Mouse (Mus musculus) MEL (cell line): ENCODE measurements around the gene Morn1. TPM values are rescaled to one million over a fixed set of nuclear protein-coding genes. Genes with fewer than 3 reads are reported as not detected.

Source experiments
- DNase-seq: peaks from one replicate; pipeline ENCODE4 v3.0.0; 2011; ENCODE audit warnings: low read depth, low spot score
- H3K27ac ChIP-seq: 2 replicates; pipeline ENCODE4 v1.5.1; 2012; ENCODE audit warnings: low read depth, mild to moderate bottlenecking, control low read depth, low read length, moderate library complexity; ENCODE audit not compliant: control insufficient read depth
- H3K27me3 ChIP-seq, 2 experiments: fragments of 150-350 bp in 1 of 2; sonication (generic) in 1 of 2; 2 replicates each; pipeline ENCODE4 v1.6.1; 2012; ENCODE audit warnings: low read length in 2 of 2, mild to moderate bottlenecking in 2 of 2, improper control_type of control experiment in 1 of 2, moderate library complexity in 1 of 2; ENCODE audit not compliant: insufficient read depth in 2 of 2, control insufficient read depth in 1 of 2
- H3K36me3 ChIP-seq, 2 experiments: 2 replicates each; pipeline ENCODE4 v1.6.1; 2012 to 2014; ENCODE audit warnings: low read length in 2 of 2, improper control_type of control experiment in 1 of 2, inconsistent platforms in 1 of 2, mild to moderate bottlenecking in 1 of 2; ENCODE audit not compliant: insufficient read depth in 2 of 2, control insufficient read depth in 1 of 2
- H3K4me1 ChIP-seq, 2 experiments: fragments of 150-350 bp in 1 of 2; sonication (generic) in 1 of 2; 2 replicates each; pipeline ENCODE4 v1.6.1; 2012; ENCODE audit warnings: low read length in 2 of 2, improper control_type of control experiment in 1 of 2, mild to moderate bottlenecking in 1 of 2; ENCODE audit not compliant: insufficient read depth in 2 of 2, control insufficient read depth in 1 of 2
- H3K4me3 ChIP-seq, 2 experiments: fragments of 150-350 bp in 1 of 2; sonication (generic) in 1 of 2; 2 replicates each; pipeline ENCODE4 v1.5.1; 2012; ENCODE audit warnings: low read depth in 2 of 2, low read length in 2 of 2, mild to moderate bottlenecking in 2 of 2, moderate library complexity in 2 of 2, control low read depth in 1 of 2, improper control_type of control experiment in 1 of 2; ENCODE audit not compliant: control insufficient read depth in 1 of 2, insufficient read depth in 1 of 2
- H3K79me2 ChIP-seq: 2 replicates; pipeline ENCODE4 v1.6.1; 2012; ENCODE audit warnings: mild to moderate bottlenecking, low read length, moderate library complexity; ENCODE audit not compliant: control insufficient read depth, poor library complexity, insufficient read depth
- H3K9ac ChIP-seq: 2 replicates; pipeline ENCODE4 v1.6.1; 2012; ENCODE audit warnings: low read depth, mild to moderate bottlenecking, control low read depth, low read length, moderate library complexity; ENCODE audit not compliant: control insufficient read depth, poor library complexity, severe bottlenecking
- H3K9me3 ChIP-seq: fragments of 150-350 bp; sonication (generic); replicated peaks from 2 replicates; pipeline ENCODE4 v1.6.1; 2012; ENCODE audit warnings: mild to moderate bottlenecking, low read length, improper control_type of control experiment, moderate library complexity; ENCODE audit not compliant: insufficient read depth
- BHLHE40 ChIP-seq: IDR thresholded peaks from 2 replicates; pipeline ENCODE4 v1.6.1; 2012; ENCODE audit warnings: low read depth, mild to moderate bottlenecking, inconsistent platforms, low read length, improper control_type of control experiment, borderline replicate concordance
- CHD1 ChIP-seq: IDR thresholded peaks from 2 replicates; pipeline ENCODE4 v1.6.1; 2012; ENCODE audit warnings: low read depth, mild to moderate bottlenecking, inconsistent platforms, low read length, improper control_type of control experiment
- E2F4 ChIP-seq: IDR thresholded peaks from 2 replicates; pipeline ENCODE4 v1.6.1; 2011; ENCODE audit warnings: low read depth, low read length, improper control_type of control experiment, borderline replicate concordance
- GABPA ChIP-seq: IDR thresholded peaks from 2 replicates; pipeline ENCODE4 v1.6.1; 2012; ENCODE audit warnings: low read depth, mild to moderate bottlenecking, inconsistent platforms, low read length, improper control_type of control experiment, moderate library complexity
- JUND ChIP-seq: IDR thresholded peaks from 2 replicates; pipeline ENCODE4 v1.6.1; 2011; ENCODE audit warnings: low read depth, mild to moderate bottlenecking, improper control_type of control experiment, low read length
- MAX ChIP-seq: IDR thresholded peaks from 2 replicates; pipeline ENCODE4 v1.6.1; 2011; ENCODE audit warnings: low read length, improper control_type of control experiment
- MAZ ChIP-seq: IDR thresholded peaks from 2 replicates; pipeline ENCODE4 v1.6.1; 2012; ENCODE audit warnings: low read depth, mild to moderate bottlenecking, inconsistent platforms, low read length, improper control_type of control experiment
- MEF2A ChIP-seq: IDR thresholded peaks from 2 replicates; pipeline ENCODE4 v1.6.1; 2014; ENCODE audit warnings: low read depth, mild to moderate bottlenecking, inconsistent platforms, low read length, improper control_type of control experiment; ENCODE audit not compliant: poor library complexity, insufficient replicate concordance, severe bottlenecking; ENCODE audit errors: extremely low read depth
- MXI1 ChIP-seq: IDR thresholded peaks from 2 replicates; pipeline ENCODE4 v1.6.1; 2011; ENCODE audit warnings: mild to moderate bottlenecking, low read depth, low read length, improper control_type of control experiment
- MYC ChIP-seq: IDR thresholded peaks from 2 replicates; pipeline ENCODE4 v1.6.1; 2011; ENCODE audit warnings: low read depth, mild to moderate bottlenecking, low read length, improper control_type of control experiment, moderate library complexity
- NELFE ChIP-seq: IDR thresholded peaks from 2 replicates; pipeline ENCODE4 v1.6.1; 2011; ENCODE audit warnings: low read depth, low read length, improper control_type of control experiment
- NRF1 ChIP-seq: IDR thresholded peaks from 2 replicates; pipeline ENCODE4 v1.6.1; 2014; ENCODE audit warnings: low read depth, mild to moderate bottlenecking, inconsistent platforms, low read length, improper control_type of control experiment, moderate library complexity; ENCODE audit not compliant: poor library complexity, insufficient read depth, severe bottlenecking
- POLR2A ChIP-seq, 2 experiments: IDR thresholded peaks; 2 replicates each; pipeline ENCODE4 v1.6.1; 2011 to 2012; ENCODE audit warnings: low read length in 2 of 2, mild to moderate bottlenecking in 2 of 2, control low read depth in 1 of 2, improper control_type of control experiment in 1 of 2, low read depth in 1 of 2, moderate library complexity in 1 of 2; ENCODE audit not compliant: control insufficient read depth in 1 of 2, insufficient read depth in 1 of 2, poor library complexity in 1 of 2
- POLR2AphosphoS2 ChIP-seq: IDR thresholded peaks from 2 replicates; pipeline ENCODE4 v1.6.1; 2011; ENCODE audit warnings: low read length, improper control_type of control experiment
- SIN3A ChIP-seq: IDR thresholded peaks from 2 replicates; pipeline ENCODE4 v1.6.1; 2012; ENCODE audit warnings: low read length, improper control_type of control experiment, inconsistent platforms
- SMC3 ChIP-seq: IDR thresholded peaks from 2 replicates; pipeline ENCODE4 v1.6.1; 2011; ENCODE audit warnings: low read depth, low read length, improper control_type of control experiment
- TAL1 ChIP-seq: IDR thresholded peaks from 2 replicates; pipeline ENCODE4 v1.6.1; 2012; ENCODE audit warnings: mild to moderate bottlenecking, inconsistent platforms, low read length, moderate library complexity, mixed read lengths
- UBTF ChIP-seq: IDR thresholded peaks from 2 replicates; pipeline ENCODE4 v1.6.1; 2012; ENCODE audit warnings: low read depth, mild to moderate bottlenecking, inconsistent platforms, low read length, improper control_type of control experiment, moderate library complexity, borderline replicate concordance; ENCODE audit not compliant: insufficient read depth
- USF1 ChIP-seq: IDR thresholded peaks from 2 replicates; pipeline ENCODE4 v1.6.1; 2014; ENCODE audit warnings: low read depth, mild to moderate bottlenecking, inconsistent platforms, low read length, improper control_type of control experiment, moderate library complexity
- ZMIZ1 ChIP-seq: IDR thresholded peaks from 2 replicates; pipeline ENCODE4 v1.6.1; 2012; ENCODE audit warnings: low read depth, mild to moderate bottlenecking, inconsistent platforms, low read length, improper control_type of control experiment, moderate library complexity
- polyA plus RNA-seq, 2 experiments: library from polyadenylated mRNA; stranded (reverse) in 1 of 2; unstranded in 1 of 2; fragments of >175 nt in 1 of 2; fragments of >200 nt in 1 of 2; gene quantifications; 2 replicates each; pipeline versions ENCODE4 v1.2.1 to v1.2.4; 2012; ENCODE audit warnings: low replicate concordance in 2 of 2, low read depth in 1 of 2; ENCODE audit not compliant: insufficient read length in 2 of 2, insufficient read depth in 1 of 2, missing spikeins in 1 of 2
- total RNA-seq: library from RNA; depleted of rRNA; stranded (reverse); fragments of 300-350 nt; gene quantifications from 2 replicates; pipeline ENCODE4 v1.2.3, GENCODE M21; 2012

Morn1 gene
- total and polyA plus RNA-seq, 3 experiments, result 4.1 to 4.4 TPM; not detected in 1

GRCm38 (mm10) chr4:155154986-155155385, 68.6 kb downstream of the Morn1 start:
- Histone ChIP-seq H3K9me3 (no peaks in the 10 kb centered on the region), H3K79me2 (peaks cover 5% of the 10 kb centered on the region; the same call in 1 of the 2 replicates), H3K4me1 (peaks cover 5 to 13% of the 10 kb centered on the region in 2 experiments), H3K27ac (no peak overlapping the region), H3K9ac (no peak overlapping the region), H3K27me3 (no peaks in the 10 kb centered on the region), H3K36me3 (peaks cover 0 to 3% of the 10 kb centered on the region in 2 experiments; a peak in 2 of 4 replicates), H3K4me3 (no peak overlapping the region)
- DNase-seq, result no peak
- TF ChIP-seq MAZ, result no peak
- no peak for TF ChIP-seq MEF2A
- no peak for TF ChIP-seq SIN3A
- no peak for TF ChIP-seq MYC
- no peak for TF ChIP-seq CHD1
- TF ChIP-seq TAL1, result no peak
- no peak for TF ChIP-seq BHLHE40
- TF ChIP-seq MXI1, result no peak
- no peak for TF ChIP-seq ZMIZ1
- no peak for TF ChIP-seq JUND
- TF ChIP-seq UBTF, result no peak
- no peak for TF ChIP-seq SMC3
- no peak for TF ChIP-seq NRF1

GRCm38 (mm10) chr4:155156734-155157133, 70.4 kb downstream of the Morn1 start:
- H3K79me2 ChIP-seq, result no peaks in the 10 kb centered on the region
- TF ChIP-seq NELFE (no peak), MAX (no peak), GABPA (no peak), USF1 (no peak), POLR2AphosphoS2 (no peak), POLR2A (IDR thresholded peaks at IDR 0.05; ENCODE audit: control insufficient read depth in 1 of 2, insufficient read depth in 1 of 2, low read depth in 1 of 2, low read length in 2 of 2, poor library complexity in 1 of 2) (no peak), E2F4 (no peak)
- H3K9me3 ChIP-seq, result no peaks in the 10 kb centered on the region
- no peak for DNase-seq
- H3K27me3 ChIP-seq, result no peaks in the 10 kb centered on the region
- H3K27ac ChIP-seq, result no peak overlapping the region
- H3K36me3 ChIP-seq, result peaks cover 0 to 1% of the 10 kb centered on the region in 2 experiments; a peak in 2 of 4 replicates
- H3K4me3 ChIP-seq, result no peak overlapping the region
- H3K4me1 ChIP-seq, result peaks cover 0 to 6% of the 10 kb centered on the region in 2 experiments; a peak in 3 of 4 replicates
- H3K9ac ChIP-seq, result no peak overlapping the region
